Mouse (Mus musculus) liver, embryonic 16.5 days (tissue): ENCODE data around the gene AL732309.1. TPM values are rescaled to one million over a fixed set of nuclear protein-coding genes. Genes with fewer than 3 reads are reported as not detected.

Experiments used
- ATAC-seq: fragments of 200-750 bp; cut with Nextera tagmentation; 2 replicates; pipeline ENCODE4 v1.8.0; 2017; ENCODE audit warnings: low read depth, mild to moderate bottlenecking, moderate number of reproducible peaks, moderate library complexity
- H3K27ac ChIP-seq: fragments of 300-500 bp; sonication (generic); 2 replicates; pipeline ENCODE4 v1.5.1; 2014; ENCODE audit warnings: mild to moderate bottlenecking, low read length
- H3K27me3 ChIP-seq: fragments of 300-500 bp; sonication (generic); 2 replicates; pipeline ENCODE4 v1.6.1; 2014; ENCODE audit warnings: low read depth, low read length, mixed read lengths; ENCODE audit not compliant: control insufficient read depth, insufficient read depth
- H3K36me3 ChIP-seq: fragments of 300-500 bp; sonication (generic); 2 replicates; pipeline ENCODE4 v1.6.1; 2014; ENCODE audit warnings: mild to moderate bottlenecking; ENCODE audit not compliant: control insufficient read depth, insufficient read depth
- H3K4me1 ChIP-seq: fragments of 300-500 bp; sonication (generic); 2 replicates; pipeline ENCODE4 v1.6.1; 2014; ENCODE audit warnings: low read depth, low read length, mixed read lengths; ENCODE audit not compliant: control insufficient read depth
- H3K4me2 ChIP-seq: fragments of 300-500 bp; sonication (generic); 2 replicates; pipeline ENCODE4 v1.6.1; 2014; ENCODE audit warnings: low read depth, low read length, mixed read lengths
- H3K4me3 ChIP-seq: fragments of 300-500 bp; sonication (generic); 2 replicates; pipeline ENCODE4 v1.5.1; 2014; ENCODE audit warnings: low read depth, mild to moderate bottlenecking, low read length
- H3K9ac ChIP-seq: fragments of 300-500 bp; sonication (generic); 2 replicates; pipeline ENCODE4 v1.6.1; 2014; ENCODE audit warnings: low read depth, low read length
- H3K9me3 ChIP-seq: fragments of 300-500 bp; sonication (generic); replicated peaks from 2 replicates; pipeline ENCODE4 v1.6.1; 2016; ENCODE audit warnings: low read length; ENCODE audit not compliant: control insufficient read depth
- WGBS: fragments of 180-500 bp; shearing (Covaris S2); extraction: QIAGEN DNeasy Blood & Tissue Kit; methylation state at CpG from one replicate; pipeline ENCODE4 v1.1.7; 2014; ENCODE audit not compliant: insufficient replicate concordance; 5-methylcytosine and 5-hydroxymethylcytosine counted together
- polyA plus RNA-seq: library from polyadenylated mRNA; unstranded; fragments of >200 nt; fragmentation: Nextera tagmentation; extraction: Ambion mirVana; gene quantifications from 2 replicates; pipeline ENCODE4 v1.2.1, GENCODE M21; 2015

AL732309.1 gene
- polyA plus RNA-seq, 1 experiment from 2014 or later = 1.8 TPM

DNA sequence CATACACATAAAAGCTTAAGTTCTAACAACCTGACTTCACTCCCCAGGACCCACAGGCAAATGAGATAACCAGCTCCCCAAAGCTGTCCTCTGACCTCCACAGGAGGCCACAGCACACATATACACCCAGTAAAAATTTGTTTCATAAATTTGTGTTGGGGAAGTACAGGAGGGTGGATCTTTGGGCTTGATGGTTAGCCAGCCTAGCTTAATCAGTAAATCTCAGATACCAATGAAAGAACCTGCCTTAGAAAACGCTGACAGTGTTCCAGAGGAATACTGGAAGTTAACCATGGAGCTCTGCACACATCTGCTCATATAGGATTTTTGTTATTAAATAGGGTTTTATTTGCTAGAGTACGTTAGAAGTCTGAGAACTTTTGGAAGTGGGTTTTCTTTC lies 29.0 kb downstream of the AL732309.1 start:
- H3K9ac ChIP-seq = no peak overlapping the region
- no peaks in the 10 kb centered on the region for H3K9me3 ChIP-seq
- H3K4me3 ChIP-seq = no peak overlapping the region
- no peak overlapping the region for H3K4me2 ChIP-seq
- peaks cover 7% of the 10 kb centered on the region for H3K4me1 ChIP-seq
- no peak for ATAC-seq
- H3K27me3 ChIP-seq = no peaks in the 10 kb centered on the region
- no peak overlapping the region for H3K27ac ChIP-seq
- H3K36me3 ChIP-seq = peaks cover 10% of the 10 kb centered on the region
- 51% methylated on average over 2 of the region's 2 CpGs for WGBS

DNA sequence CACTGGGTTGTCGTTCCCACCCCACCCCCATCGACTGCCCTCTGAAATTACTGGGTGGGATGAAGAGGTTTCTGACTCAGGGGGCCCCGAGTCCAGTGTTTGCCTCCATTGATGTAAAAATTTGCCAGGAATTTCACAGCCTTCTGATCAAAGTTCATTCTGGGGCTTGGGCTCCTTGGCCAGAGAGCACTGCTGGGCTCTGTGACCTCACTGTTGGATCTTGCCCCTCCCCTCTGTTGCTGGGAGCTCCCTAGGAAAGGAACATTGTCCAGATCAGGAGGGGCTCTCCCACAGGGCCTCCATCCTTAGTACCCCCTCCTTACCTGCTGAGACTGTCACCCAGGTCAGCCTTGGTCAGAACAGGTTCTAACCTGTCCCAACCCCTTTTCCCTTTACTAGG lies 32.2 kb downstream of the AL732309.1 start, which contains the start of gene Stpg3:
Gene Stpg3, minus strand, starts transcription at position 194 of the 400 bp plus-strand sequence.
- Histone ChIP-seq H3K27me3 (no peaks in the 10 kb centered on the region), H3K9ac (no peak within 1 kb of the TSS), H3K4me3 (no peak within 1 kb of the TSS), H3K4me1 (peaks cover 18% of the 10 kb centered on the region), H3K27ac (no peak within 1 kb of the TSS), H3K4me2 (no peak within 1 kb of the TSS), H3K9me3 (no peaks in the 10 kb centered on the region), H3K36me3 (no peaks in the 10 kb centered on the region)
- no peak for ATAC-seq
- 59% methylated on average over 3 of the region's 3 CpGs for WGBS

DNA sequence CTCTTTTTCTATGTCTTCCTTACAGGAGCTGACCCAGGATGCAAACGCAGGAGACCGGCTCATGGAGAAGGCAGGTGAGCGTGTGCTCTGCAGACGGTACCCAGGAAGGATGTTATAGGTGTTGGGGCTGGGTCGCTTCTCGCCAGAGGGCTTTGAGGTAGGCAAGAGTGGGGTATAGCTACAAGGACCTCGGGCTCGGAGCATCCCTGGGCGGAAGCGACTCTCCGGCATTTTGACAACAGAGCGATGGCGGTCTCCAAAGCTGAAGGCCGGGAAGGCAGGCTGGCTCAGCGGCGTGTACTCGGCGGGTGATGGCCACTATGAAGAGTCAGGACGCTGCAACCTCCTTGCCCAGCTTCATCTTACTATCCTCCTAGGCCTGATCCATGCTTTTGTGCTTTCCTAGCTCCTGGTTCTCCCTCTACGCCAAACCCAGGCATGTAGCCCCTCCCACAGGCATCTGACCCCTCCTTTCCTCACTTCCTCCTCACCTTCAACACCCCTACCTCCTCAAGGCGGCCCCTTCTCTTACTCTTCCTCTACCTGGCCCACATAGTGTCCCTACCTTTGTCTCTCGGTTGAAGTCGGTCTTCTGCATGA lies 33.3 kb downstream of the AL732309.1 start:
- Histone ChIP-seq H3K27me3 (no peaks in the 10 kb centered on the region), H3K9me3 (no peaks in the 10 kb centered on the region), H3K4me1 (peaks cover 18% of the 10 kb centered on the region), H3K4me3 (no peak overlapping the region), H3K9ac (no peak overlapping the region), H3K27ac (no peak overlapping the region), H3K36me3 (no peaks in the 10 kb centered on the region), H3K4me2 (no peak overlapping the region)
- ATAC-seq = no peak
- 71% methylated on average over 23 of the region's 23 CpGs for WGBS

DNA sequence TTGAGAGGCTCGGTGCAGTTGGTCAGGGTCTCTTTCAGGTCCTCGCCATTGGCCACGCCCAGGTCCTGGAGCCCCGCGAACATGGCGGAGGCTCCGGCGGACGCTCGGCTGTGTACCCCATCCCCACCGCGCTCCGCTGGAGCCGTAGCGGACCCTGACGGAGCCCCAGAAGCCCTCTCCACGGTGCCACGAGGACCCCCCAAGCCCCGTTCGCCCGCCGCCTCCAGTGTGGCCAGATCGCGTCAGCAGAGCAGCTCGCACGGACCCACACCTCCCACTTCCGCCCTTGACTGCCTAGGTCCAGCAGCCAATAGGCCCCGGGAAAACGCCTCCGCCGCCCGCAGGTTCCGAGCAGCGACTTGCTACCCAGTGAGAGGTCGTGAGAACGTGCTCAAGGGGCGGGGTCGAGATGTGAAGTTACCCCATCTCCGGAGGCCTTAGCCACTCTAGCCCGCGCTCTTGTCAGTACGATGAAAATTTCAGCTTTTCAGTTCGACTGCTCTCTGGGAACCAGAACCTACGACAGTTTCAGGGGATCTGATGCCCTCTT lies 35.5 kb downstream of the AL732309.1 start, which contains the start of gene Nelfb:
Gene Nelfb, minus strand, starts transcription at position 369 of the 550 bp plus-strand sequence.
- Histone ChIP-seq H3K27ac (peak within 1 kb of the TSS; percentile 82), H3K9me3 (no peaks in the 10 kb centered on the region), H3K36me3 (peaks cover 5% of the 10 kb centered on the region; the same call in 1 of the 2 replicates), H3K4me2 (peak within 1 kb of the TSS; percentile 88), H3K4me1 (peaks cover 18% of the 10 kb centered on the region), H3K4me3 (peak within 1 kb of the TSS; percentile 83), H3K27me3 (no peaks in the 10 kb centered on the region), H3K9ac (peak within 1 kb of the TSS; percentile 94)
- ATAC-seq = peak; percentile 94
- under 1% methylated on average over 44 of the region's 44 CpGs for WGBS

DNA sequence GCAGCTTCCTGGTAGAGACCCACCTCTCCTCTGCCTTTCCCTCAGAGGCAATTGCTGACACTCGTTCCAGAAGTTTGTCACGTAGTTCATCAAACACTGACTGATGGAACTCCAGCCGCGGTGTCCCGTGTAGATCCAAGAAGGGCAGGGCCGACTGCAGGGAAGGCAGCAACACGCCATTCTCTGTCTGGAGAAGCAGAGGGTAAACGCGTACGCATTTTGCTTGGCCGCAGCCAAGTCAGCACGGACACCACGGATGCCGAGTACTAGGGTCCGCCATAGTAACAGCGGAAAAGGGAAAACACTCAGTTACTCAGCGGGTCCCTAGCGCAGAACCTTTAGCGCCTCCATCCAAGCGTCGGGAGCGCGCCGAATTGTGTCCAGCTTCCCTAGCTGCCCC lies 36.0 kb downstream of the AL732309.1 start:
- Histone ChIP-seq H3K9me3 (no peaks in the 10 kb centered on the region), H3K4me3 (peak overlapping the region; percentile 83), H3K4me1 (peaks cover 18% of the 10 kb centered on the region), H3K27me3 (no peaks in the 10 kb centered on the region), H3K9ac (peak overlapping the region; percentile 94), H3K4me2 (peak overlapping the region; percentile 88), H3K27ac (peak overlapping the region; percentile 82), H3K36me3 (peaks cover 9% of the 10 kb centered on the region)
- ATAC-seq = peak; percentile 17
- 0% methylated on average over 24 of the region's 24 CpGs for WGBS

DNA sequence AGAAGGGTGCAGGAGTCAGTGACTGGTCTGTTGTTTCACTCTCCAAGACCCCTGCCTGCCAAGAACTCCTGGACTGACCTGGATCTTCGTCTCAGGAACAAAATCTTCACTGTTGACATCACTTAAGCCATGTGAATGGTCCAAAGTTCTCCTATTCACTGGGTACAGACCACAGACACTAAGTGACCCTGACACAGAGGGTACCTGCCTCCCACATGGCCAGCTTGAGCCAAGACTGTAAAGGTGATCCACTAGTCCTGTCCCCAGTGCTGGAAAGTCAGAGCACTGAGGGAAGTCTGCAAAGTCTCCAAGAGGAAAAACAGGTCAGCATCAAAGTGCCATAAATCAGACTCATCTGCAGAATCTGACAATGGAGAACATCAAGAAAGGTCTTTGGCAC lies 39.1 kb downstream of the AL732309.1 start:
- no peak overlapping the region for H3K4me2 ChIP-seq
- H3K9ac ChIP-seq = no peak overlapping the region
- H3K27me3 ChIP-seq = no peaks in the 10 kb centered on the region
- H3K9me3 ChIP-seq = no peaks in the 10 kb centered on the region
- peaks cover 18% of the 10 kb centered on the region for H3K4me1 ChIP-seq
- H3K4me3 ChIP-seq = no peak overlapping the region
- H3K36me3 ChIP-seq = peaks cover 32% of the 10 kb centered on the region
- no peak overlapping the region for H3K27ac ChIP-seq
- 73% methylated on average over 1 of the region's 1 CpGs for WGBS
- ATAC-seq = no peak

DNA sequence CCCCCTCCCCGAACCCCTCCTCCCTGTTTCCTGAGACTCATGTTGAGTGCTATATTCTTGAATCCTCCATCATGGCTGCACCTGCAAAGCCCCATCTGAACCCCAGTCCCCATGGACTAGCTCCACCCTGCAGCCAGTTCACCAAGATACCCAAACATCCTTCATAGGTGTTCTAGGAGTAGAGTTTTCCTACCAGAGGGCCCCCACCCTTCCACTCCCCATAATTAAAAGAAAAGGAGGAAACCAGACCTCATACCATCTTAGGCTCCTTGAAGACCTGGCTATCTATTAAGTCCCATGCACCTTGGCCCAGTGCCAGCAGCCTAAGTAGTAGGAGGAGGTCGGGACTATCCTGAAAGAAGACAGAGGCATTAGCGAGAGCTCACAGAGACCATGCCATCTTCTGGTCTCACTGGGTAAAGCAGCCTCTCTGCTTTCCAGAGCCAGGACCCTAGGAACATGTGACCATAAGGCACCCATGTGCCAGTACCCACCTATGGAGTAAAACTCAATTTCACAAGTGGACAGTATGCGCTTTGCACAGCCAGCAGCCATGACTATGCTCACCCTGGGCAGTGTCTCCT lies 42.9 kb downstream of the AL732309.1 start:
- Histone ChIP-seq H3K36me3 (peaks cover 47% of the 10 kb centered on the region), H3K4me1 (no peaks in the 10 kb centered on the region), H3K27ac (no peak overlapping the region), H3K4me2 (no peak overlapping the region), H3K9me3 (no peaks in the 10 kb centered on the region), H3K9ac (no peak overlapping the region), H3K4me3 (no peak overlapping the region), H3K27me3 (no peaks in the 10 kb centered on the region)
- peak; percentile 48; the same call in 1 of the 2 replicates for ATAC-seq
- 62% methylated on average over 4 of the region's 4 CpGs for WGBS

DNA sequence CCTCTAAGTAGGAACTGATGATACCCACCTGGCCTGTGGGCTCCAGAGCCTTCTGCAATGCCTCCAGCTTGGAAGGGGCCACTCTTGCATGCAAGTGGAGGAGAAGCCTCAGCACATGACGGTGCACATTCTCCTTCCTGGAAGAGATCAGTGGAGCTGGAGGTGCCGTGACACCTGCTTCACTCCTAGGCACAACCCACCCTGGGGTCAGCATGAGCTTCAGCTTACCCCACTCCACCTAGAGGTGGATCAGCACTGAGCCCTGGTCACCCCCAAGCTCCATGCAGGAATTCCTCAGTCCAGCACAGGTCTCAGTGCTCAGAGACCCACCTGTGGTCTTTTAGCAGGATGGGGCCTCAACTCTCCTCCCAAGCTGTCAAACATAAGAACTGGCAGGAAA lies 46.0 kb downstream of the AL732309.1 start:
- Histone ChIP-seq H3K27ac (no peak overlapping the region), H3K27me3 (no peaks in the 10 kb centered on the region), H3K36me3 (peaks cover 40% of the 10 kb centered on the region), H3K9ac (no peak overlapping the region), H3K4me1 (peaks cover 15% of the 10 kb centered on the region), H3K4me2 (no peak overlapping the region), H3K9me3 (no peaks in the 10 kb centered on the region), H3K4me3 (no peak overlapping the region)
- WGBS = 73% methylated on average over 2 of the region's 2 CpGs
- ATAC-seq = no peak

DNA sequence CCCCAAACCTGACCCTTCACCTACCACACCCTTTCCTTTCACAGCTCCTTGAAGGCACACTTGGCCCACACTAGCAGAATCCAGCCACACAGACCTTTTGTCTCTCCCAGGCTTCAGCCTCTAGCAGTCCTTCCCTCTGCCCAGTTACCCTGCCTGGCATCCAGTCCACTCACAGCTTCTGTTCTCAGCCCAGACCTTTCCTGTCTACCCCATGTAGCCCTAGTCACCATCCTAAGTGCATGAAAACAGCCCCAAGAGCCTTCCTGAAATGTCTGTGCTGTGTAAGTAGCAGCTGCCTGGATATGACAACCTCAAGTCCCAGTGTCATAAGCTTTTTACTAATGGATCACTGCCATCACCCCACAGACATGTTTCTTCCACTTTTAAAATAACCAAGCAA lies 48.7 kb downstream of the AL732309.1 start:
- H3K4me3 ChIP-seq = no peak overlapping the region
- H3K27ac ChIP-seq = no peak overlapping the region
- peaks cover 39% of the 10 kb centered on the region for H3K4me1 ChIP-seq
- peaks cover 20% of the 10 kb centered on the region for H3K36me3 ChIP-seq
- no peaks in the 10 kb centered on the region for H3K9me3 ChIP-seq
- H3K27me3 ChIP-seq = no peaks in the 10 kb centered on the region
- H3K4me2 ChIP-seq = no peak overlapping the region
- no peak overlapping the region for H3K9ac ChIP-seq
- ATAC-seq = no peak
